Mouse (Mus musculus) 416B (cell line): ENCODE results near the gene Pgpep1l.
"Not testable (repeated sequence)": the region's sequence is repeated elsewhere in the genome, so short reads cannot be mapped to it uniquely, and the experiment has no call there.

Experiments
- DNase-seq: peaks from one replicate; pipeline ENCODE4 v3.0.0; 2011; ENCODE audit warnings: low read depth

The Pgpep1l gene

GRCm38 (mm10) chr7:68264028-68264453 is at the start of gene Pgpep1l:
Gene Pgpep1l (minus strand): TSS chr7:68264233.
- DNase-seq = no peak

- DNase-seq = no peak
These were observed 49.2 kb upstream of the Pgpep1l start for GRCm38 (mm10) chr7:68313038-68313782.

GRCm38 (mm10) chr7:68312395-68312794 is 48.4 kb upstream of the Pgpep1l start:
- no peak for DNase-seq

GRCm38 (mm10) chr7:68311469-68311868 is 47.4 kb upstream of the Pgpep1l start:
- DNase-seq = no peak

GRCm38 (mm10) chr7:68306756-68307155 is 42.7 kb upstream of the Pgpep1l start:
- no peak for DNase-seq

GRCm38 (mm10) chr7:68305781-68306575 is 41.9 kb upstream of the Pgpep1l start:
- no peak for DNase-seq

GRCm38 (mm10) chr7:68303685-68304084 is 39.7 kb upstream of the Pgpep1l start:
- DNase-seq = no peak

GRCm38 (mm10) chr7:68302586-68303433 is 38.8 kb upstream of the Pgpep1l start:
- peak; percentile 85 for DNase-seq

- DNase-seq = peak; percentile 84
These were observed 37.1 kb upstream of the Pgpep1l start for GRCm38 (mm10) chr7:68301160-68301559.

- DNase-seq = no peak
These were observed 34.5 kb upstream of the Pgpep1l start for GRCm38 (mm10) chr7:68298381-68299076.

GRCm38 (mm10) chr7:68296487-68296886 is 32.5 kb upstream of the Pgpep1l start:
- DNase-seq = no peak

- no peak for DNase-seq
These were observed 30.2 kb upstream of the Pgpep1l start for GRCm38 (mm10) chr7:68293997-68294789.

- no peak for DNase-seq
These were observed 27.6 kb upstream of the Pgpep1l start for GRCm38 (mm10) chr7:68291603-68292002.

GRCm38 (mm10) chr7:68289081-68289480 is 25.0 kb upstream of the Pgpep1l start:
- DNase-seq = no peak

- not testable (repeated sequence) for DNase-seq
These were observed 24.0 kb upstream of the Pgpep1l start for GRCm38 (mm10) chr7:68288000-68288399.

- no peak for DNase-seq
These were observed 23.5 kb upstream of the Pgpep1l start for GRCm38 (mm10) chr7:68287582-68287981.

- DNase-seq = no peak
These were observed 22.8 kb upstream of the Pgpep1l start for GRCm38 (mm10) chr7:68286526-68287481.

- DNase-seq = peak; percentile 25
These were observed 21.8 kb upstream of the Pgpep1l start for GRCm38 (mm10) chr7:68285851-68286298.

- peak; percentile 40 for DNase-seq
These were observed 19.7 kb upstream of the Pgpep1l start for GRCm38 (mm10) chr7:68283776-68284175.

- DNase-seq = not testable (repeated sequence)
These were observed 19.1 kb upstream of the Pgpep1l start for GRCm38 (mm10) chr7:68283133-68283520.
